Mouse (Mus musculus): ENCODE measurements around the gene Ankrd33b.

- TF ChIP-seq POLR2A (IDR thresholded peaks at IDR 0.05; ENCODE audit: low read depth, low read length) = no peak
- TF ChIP-seq CTCF (IDR thresholded peaks at IDR 0.05; ENCODE audit: extremely low read depth, insufficient read length, insufficient replicate concordance, low read depth, low read length) = no peak; the same call in 1 of the 2 replicates
These were observed 70.4 kb downstream of the Ankrd33b start for GRCm38 (mm10) chr15:31296882-31297776.

All from small intestine, adult 2 months (tissue).